Mouse (Mus musculus): ENCODE data around the gene Golt1a.

Gene Golt1a

DNA sequence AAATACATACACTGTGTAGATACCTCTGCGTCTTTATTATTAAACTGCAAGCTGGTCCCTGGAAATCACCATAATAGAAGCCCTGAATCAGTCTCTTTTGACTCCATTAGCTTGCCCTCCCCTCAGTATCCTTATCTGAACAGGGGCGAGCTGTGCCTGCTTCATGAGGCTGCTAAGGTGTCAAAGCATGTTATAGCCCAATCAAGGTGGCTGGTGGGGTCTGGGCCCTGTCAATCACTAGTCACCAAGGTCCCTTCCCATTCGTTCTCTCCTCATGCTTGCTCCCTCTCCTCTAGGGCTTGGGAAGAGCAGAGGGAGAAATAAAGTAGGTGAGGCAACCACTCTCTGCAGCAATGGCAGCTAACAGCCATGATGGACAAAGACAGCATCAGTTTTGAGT, 37.6 kb downstream of the Golt1a start:
- no peak for DNase-seq (ENCODE audit: low spot score in 2 of 2)

DNA sequence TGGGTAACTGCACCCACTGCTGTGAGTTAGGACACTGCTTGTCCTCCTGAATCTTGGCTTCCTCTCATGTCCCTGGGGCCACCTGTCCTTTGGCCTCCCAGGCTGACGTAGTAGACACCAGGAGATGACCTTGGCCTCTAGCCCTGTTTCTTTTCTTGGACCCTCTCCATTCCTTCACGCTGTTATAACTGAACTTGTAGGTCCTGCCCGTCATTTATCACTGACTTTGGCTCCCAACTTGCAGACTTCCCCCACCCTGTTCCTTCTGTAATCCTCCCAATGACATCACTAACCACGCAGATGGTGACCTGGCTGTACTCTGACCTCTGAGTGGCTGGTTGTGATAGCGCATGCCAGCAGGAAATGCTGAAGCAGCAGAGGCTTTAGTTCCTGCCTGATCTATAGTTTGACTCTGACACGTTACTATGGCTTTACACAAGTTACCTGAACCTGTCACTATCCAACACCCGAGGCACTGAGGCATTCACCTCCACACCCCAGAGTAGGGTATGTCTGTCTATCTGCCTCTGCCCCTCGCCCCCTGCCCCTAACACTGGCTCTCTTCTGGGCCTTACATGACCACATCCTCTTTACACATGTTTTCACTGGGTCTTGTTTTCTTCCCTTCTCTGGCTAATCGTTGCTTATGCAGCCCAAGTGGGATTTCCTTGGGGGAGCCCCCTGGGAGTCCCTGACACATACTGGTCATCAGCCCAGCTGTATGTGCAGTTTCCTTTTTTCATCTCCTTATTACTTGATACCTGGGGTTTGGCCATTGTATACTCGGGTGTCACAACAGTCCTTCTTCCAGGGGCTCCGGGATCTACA, 38.3 kb downstream of the Golt1a start:
- no peak for DNase-seq (ENCODE audit: low spot score in 2 of 2)

DNA sequence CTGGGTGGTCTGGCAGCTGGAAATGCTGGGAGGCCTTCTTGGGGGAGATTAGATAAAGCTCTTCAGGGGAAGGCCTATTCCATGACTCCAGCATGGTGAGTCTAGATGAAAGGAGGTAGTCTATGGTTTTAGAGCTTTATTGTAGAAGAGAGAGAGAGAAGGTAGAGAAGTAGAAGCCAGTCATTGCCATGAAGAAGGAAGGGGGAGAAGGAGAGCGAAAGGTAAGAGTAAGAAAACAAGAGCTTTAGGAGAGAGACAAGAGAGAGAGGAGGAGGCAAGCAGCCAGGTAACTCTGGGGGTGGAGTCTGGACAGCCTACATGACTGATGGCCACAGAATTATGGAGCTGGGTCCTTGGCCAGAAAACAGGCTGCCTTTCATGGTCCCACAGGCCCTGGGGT, 40.6 kb downstream of the Golt1a start, which contains the start of gene Ren1:
Gene Ren1, plus strand, starts transcription at position 301 of the 400 bp plus-strand sequence.
- no peak for DNase-seq (ENCODE audit: low spot score in 2 of 2)

DNA sequence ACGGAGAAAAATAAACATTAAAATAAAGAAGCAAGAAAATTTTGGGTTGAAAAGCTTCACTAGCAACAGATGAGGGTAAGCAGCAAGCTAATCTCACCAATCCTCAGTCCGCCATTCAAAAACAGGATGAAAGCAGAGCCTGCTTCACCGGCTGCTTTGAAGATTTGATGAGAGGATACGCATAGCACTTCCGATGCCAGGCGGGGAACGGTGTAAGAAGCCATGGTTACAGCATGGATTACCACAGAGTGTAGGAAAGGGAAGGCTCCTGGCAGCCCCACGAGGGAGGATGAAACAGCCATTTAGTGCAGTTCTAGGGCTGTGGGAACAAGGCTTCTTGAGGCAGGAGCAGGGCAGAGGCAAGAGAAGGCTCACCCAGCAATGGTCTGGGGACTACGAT, 42.2 kb downstream of the Golt1a start:
- DNase-seq (ENCODE audit: low spot score in 2 of 2), result no peak

DNA sequence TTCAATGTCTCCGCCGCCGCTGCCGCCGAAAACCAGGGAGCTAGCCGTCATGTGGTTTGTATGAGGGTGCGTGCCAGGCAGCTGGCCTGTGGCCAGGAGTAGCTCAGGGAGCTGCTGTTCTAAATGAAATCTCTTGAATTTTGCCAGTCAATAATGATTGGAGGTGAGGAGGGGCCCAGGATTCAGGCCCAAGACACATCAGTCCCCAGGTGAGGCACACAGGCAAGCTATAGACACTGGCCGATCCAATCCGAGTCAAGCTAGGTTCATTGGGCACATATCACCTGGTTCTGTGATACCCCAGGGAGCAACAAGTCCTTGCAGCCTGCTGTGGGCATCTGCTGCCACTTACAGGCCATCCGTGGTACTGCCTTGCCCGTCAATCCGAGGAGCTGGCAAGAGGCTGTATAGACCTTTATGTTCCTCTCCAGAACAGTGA, 43.8 kb downstream of the Golt1a start:
- DNase-seq (ENCODE audit: low spot score in 2 of 2), result peak; percentile 40 to 72

DNA sequence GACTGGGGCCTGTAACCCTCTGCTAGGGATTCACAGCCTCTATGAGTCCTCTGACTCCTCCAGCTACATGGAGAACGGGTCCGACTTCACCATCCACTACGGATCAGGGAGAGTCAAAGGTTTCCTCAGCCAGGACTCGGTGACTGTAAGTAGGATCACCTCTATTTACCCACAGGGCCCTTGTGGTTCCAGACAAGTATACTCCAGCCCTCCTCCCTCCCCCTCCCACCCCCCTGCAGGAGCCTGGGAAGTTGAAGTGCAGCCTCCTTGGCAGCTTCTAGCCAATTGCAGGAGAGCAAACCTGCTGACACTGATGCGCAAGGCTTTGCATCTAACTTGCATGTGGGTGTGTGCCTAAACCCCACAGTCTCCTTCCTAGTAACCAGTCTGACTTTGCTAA, 45.9 kb downstream of the Golt1a start:
- DNase-seq (ENCODE audit: low spot score in 2 of 2), result no peak

DNA sequence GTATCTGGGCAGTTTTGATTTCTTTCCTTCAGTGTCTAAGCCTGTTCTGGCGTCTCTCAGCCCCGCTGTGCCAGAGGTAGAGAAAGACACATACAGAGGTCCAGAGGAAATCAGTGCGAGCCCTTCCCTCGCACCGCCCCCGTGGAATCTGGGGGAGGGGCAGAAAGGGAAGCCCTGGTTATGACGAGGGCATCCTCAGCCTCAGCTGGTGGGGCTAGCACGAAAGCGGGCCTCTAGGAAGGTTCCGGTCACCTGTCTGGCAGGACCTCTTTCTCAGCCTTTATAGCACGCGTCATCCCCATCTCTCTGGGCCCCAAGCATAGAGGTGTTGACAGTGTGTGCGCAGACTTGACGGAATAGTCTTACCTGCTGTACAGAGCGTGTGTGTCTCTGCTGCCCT, 46.3 kb downstream of the Golt1a start:
- DNase-seq (ENCODE audit: low spot score in 2 of 2), result no peak

DNA sequence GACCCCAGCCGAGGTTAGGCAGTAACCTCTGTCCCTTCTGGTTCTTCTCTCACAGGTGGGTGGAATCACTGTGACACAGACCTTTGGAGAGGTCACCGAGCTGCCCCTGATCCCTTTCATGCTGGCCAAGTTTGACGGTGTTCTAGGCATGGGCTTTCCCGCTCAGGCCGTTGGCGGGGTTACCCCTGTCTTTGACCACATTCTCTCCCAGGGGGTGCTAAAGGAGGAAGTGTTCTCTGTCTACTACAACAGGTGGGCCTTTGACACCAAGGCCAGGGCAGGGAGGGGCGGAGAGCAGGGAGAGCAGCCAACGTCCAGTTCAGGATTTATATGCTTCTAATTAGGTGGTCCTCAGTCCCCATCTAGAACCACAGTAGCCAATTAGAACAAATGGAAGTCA, 46.7 kb downstream of the Golt1a start:
- no peak for DNase-seq (ENCODE audit: low spot score in 2 of 2)

DNA sequence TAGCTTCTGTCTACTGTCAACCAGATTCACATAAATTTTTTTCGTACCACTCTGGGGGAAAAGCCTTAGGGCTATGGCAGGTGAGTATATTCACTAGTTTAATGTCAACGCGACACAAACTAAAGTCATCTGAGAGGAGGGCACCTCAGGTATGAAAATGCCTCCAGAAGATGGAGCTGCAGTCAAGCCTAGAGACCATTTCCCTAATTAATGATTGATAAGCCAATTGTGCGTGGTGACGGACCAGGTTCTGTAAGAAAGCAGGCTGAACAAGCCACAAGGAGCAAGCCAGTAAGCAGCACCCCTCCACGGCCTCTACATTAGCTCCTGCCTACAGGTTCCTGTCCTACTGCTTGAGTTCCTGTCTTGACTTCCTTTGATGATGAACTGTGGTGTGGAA, 51.4 kb downstream of the Golt1a start:
- DNase-seq (ENCODE audit: low spot score in 2 of 2), result no peak

DNA sequence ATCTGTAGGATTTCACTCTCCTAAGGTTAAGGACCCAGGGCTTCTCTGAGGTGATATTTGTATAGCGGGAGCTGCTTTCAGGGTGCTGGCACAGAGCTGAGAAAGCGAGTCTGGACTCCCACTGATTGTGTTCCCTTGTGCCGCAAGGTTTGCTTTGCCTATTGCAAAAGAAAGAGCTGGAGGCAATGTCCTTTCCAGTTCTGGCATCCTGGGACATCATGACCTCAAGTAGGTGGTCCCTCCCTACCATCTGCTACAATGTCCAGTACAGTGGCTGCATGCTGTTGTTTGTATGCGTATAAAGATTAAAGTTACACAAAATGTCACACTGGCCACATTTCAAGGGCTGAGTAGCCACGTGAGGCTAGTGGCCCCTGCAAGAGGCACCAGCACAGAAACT, 52.5 kb downstream of the Golt1a start:
- no peak for DNase-seq (ENCODE audit: low spot score in 2 of 2)

DNA sequence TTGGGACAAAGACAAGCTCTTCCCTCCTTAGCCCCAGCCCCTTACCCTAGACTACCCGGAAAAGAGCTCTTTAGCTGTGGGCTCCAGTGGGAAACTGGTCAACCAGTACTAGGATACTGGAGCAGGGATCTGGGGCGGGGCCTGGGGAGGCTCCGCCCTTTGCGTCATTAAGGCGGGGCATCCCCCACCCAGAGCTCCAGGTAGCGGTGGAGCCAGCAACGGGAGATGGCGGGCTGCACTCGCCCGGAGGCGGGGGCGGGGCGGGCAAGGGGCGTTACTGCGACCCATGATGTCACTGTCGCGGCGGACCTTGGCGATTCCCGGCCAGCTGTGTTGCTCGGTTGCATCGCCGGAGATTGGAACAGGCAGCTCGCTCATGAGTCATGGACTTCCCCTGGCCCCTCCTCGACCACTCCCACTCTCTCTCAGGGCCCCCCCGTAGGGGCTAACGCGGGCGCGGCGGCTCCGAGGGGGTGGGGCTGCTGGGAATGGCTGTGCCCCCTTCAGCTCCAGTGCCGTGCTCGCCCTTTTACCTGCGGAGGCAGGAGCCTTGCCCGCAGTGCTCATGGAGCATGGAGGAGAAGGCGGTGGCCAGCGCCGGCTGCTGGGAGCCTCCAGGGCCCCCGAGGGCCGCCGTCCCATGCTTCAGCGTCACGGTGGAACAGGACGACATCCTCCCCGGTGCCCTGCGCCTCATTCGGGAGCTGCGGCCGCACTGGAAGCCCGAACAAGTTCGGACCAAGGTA, 53.8 kb downstream of the Golt1a start, which contains the start of gene Etnk2:
Gene Etnk2, plus strand, starts transcription at position 297 of the 746 bp plus-strand sequence.
- DNase-seq (ENCODE audit: low spot score in 2 of 2), result peak; percentile 70 to 79

DNA sequence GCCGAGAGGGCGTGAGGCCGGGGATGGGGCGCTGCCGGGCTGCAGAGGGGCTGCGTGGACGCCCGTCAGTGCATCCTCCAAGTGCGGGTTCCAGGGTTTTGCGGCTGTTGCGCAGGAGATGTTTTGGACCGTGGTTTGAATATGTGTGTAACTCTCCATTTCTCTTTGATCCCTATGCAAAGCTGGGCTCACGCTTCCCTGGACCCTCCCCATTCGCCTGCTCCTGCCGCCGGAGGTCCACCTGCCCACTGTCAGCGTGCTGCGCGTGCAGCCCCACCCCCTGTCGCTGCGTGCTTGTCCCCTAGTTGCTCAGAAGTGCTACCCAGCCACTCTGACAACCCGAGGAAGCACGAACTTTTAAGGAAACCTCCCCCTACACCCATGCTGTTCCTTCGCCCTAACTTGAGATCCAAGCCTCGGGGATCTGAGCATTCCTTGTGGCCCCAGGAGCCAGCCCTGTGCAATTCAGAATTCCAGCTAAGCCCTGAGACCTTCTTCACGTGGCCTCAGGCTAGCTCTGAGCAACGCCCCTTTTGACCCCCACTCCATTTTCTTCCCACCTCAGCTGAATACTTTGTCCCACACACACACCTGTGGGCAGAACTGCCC, 54.5 kb downstream of the Golt1a start:
- DNase-seq (ENCODE audit: low spot score in 2 of 2), result no peak

DNA sequence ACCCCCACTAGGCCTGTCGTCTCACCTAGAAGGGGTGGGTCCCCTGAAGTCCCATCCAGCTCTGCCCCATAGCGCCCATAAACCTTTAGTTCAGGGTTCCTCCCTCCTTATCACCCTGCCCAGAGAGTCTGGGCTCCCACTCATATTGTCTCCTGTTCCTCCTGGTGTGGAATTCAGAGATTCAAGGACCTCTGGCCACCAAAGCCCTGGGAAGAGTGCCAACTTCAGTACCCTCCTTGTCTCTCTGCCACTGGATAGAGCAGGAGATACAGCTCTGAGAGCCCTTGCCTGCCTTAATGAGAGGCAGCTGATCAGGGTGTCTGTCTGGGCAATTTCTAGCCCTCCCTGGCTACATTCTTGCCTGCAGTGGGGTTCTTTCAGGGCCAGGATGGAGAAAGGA, 55.3 kb downstream of the Golt1a start:
- DNase-seq (ENCODE audit: low spot score in 2 of 2), result no peak

DNA sequence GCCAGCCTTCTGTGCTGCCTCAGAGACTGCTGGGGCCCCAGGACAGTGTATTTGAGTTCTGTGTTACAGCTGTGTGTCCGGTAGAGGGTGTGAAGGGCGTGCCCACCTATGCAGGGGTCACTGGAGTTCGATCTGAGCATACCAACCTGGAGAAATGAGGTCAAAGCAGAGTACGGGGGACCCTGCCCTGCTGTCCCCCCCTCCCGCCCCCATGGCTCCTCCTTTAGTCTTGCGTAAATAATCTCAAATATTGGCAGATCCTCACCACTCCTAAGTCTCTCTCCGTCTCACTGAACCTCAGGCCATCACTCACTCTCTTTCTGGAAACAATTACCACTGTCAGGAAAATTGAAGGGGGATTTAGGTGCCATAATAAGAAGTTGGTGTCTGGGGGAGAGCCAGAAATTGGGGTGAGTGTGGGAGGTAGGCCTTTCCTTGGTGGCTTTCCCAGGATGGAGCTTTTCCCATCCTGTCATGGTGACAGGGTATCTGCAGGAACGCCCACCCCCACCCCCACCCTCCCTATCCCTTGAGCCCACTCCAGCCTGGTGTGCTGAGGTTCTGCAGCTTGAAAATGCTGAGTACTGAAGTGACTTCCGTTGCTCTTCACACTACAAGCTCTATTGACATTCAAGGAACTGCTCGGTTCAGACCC, 57.5 kb downstream of the Golt1a start:
- no peak for DNase-seq (ENCODE audit: low spot score in 2 of 2)

DNA sequence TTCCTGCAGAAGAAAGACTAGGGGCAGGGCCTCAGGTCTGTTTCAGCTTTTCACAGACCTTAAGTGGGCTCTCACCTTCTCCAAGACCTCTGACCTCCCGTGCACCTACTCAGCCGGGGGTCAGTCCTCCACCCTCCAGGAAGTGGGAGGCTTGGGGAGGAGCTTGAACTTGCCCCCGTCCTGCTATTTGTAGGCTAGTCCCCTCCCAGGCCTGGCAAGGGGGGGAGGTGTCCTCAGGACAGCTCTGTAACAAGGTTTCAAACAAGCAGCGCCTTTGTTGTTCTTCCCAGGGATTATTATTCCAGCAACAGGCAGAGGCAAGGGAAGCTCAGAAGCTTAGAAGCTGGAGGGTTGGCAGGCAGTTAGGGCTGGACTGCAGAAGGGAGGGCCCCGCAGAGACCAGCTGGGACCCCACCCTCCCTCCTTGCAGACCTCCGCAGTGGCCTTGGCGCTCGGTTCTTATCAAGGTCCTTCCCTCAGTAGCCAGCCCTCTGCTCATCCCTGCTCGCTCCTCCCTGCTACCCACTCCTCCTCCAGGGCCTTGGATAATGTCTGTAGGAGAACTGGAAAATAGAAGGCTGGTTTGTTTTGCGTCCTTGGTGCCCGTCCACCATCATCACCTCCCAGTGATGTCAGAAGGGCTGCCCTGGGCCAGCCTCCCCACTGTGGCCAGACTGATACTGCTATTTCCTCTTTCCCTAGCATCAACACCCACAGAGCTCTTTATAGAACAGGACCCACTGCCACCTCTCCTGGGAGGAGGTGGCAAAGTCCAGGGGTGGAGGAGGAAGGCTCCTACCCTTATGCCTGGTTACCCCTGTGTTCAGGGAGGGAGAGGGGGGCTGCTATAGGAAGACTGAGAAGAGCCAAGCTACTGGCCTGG, 58.2 kb downstream of the Golt1a start:
- DNase-seq (ENCODE audit: low spot score in 2 of 2), result no peak

DNA sequence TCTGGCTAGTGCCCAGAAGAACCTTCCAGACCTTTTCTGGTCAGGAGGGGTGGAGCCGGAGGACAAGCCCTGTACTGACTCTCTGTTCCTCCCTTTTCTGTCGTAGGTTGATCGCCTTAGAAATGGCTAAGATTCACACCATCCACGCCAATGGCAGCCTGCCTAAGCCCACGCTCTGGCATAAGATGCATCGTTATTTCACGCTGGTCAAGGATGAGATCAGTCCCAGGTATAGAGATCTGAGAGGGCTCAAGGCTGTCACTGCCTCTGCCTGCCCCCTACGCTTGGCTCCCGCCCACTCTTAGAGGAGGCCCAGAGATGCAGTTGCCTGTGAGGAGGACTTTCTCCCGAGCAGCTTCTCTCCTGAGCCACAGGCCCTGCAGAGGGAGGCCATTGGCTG, 59.0 kb downstream of the Golt1a start:
- DNase-seq (ENCODE audit: low spot score in 2 of 2), result no peak

DNA sequence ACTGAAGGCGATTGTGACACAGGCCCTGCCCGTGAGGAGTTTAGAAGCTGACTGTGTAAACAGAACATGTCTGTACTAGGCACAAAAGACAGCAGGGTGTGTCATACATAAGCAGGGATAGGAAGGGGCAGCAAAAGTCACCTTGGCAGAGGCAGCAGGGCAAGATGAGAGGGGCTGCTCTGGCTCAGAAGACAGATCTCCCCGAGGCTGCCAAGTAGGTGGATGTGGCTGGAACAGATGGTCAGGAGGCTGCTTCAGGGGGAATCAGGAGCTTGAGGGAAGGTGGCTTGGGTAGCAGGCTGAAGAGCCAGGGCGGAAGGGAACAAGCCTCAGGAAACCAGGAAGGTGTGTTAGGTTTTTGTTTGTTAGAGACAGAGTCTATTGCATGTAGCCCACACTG, 60.8 kb downstream of the Golt1a start:
- no peak for DNase-seq (ENCODE audit: low spot score in 2 of 2)

DNA sequence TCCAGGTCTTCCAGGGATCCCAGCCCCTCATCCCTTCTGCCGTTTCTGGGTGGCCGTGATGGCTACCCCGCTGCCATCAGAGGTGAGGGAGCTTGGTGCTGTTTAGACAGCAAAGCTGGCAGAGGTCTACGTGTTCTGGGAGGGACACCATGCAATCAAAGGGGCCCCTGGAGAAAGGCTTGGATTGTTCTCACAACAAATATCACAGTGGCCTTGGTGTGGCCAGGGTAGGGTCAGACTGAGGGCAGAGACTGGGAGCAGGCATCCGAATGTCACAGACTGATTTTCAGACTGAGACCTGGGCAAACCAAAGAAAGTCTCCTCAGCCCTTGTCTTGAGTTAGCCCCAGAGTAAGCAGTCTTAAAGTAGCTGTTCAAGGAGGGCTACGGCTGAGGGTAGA, 61.8 kb downstream of the Golt1a start:
- DNase-seq (ENCODE audit: low spot score in 2 of 2), result no peak

DNA sequence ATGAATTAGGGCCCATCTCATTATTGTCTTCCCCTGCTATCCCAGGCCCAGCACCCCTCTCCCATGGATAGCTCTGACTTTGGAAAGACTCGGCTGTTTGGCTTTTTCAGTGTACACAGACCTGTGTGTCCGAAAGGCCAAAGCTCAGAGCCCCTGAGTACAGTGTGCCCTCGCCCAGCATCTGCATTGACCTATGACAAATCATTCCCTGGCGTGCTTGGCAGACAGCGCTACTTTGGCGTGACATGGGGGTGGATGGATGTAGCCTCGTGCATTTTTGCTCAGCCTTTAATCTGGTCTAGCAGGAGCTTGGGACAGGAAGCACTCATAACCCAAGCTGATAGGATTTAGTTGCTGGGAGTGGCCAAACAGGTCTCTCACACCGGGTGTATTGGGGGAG, 62.5 kb downstream of the Golt1a start:
- no peak for DNase-seq (ENCODE audit: low spot score in 2 of 2)
